Mouse (Mus musculus) CH12.LX (cell line): ENCODE measurements at regions not wholly inside any gene's neighbourhood (a gene's known extent, or its start where the extent isn't known, plus 50 kb on each side); places are given as distances from the start of the nearest gene placed in this dataset.
A peak's percentile ranks its signal among the peaks of the same experiment; 100 is the strongest.

ENCODE experiments used
- DNase-seq: peaks from one replicate; pipeline ENCODE4 v3.0.0-alpha.2; 2013; ENCODE audit errors: extremely low read depth
- H3K27ac ChIP-seq: 2 replicates; pipeline ENCODE4 v1.5.1; 2012; ENCODE audit warnings: low read depth, mild to moderate bottlenecking, control low read depth, moderate library complexity; ENCODE audit not compliant: insufficient read depth
- H3K27me3 ChIP-seq: replicated peaks from 2 replicates; pipeline ENCODE3; 2012; ENCODE audit warnings: inconsistent platforms
- H3K36me3 ChIP-seq, 2 experiments: replicated peaks in 1 of 2; 2 replicates each; pipeline versions ENCODE3 to v1.6.1; 2012; ENCODE audit warnings: inconsistent platforms in 1 of 2, low read length in 1 of 2, mild to moderate bottlenecking in 1 of 2, mixed read lengths in 1 of 2, moderate library complexity in 1 of 2; ENCODE audit not compliant: control insufficient read depth in 1 of 2, insufficient read depth in 1 of 2
- H3K4me1 ChIP-seq, 2 experiments: 2 replicates each; pipeline ENCODE4 v1.6.1; 2012; ENCODE audit warnings: inconsistent platforms in 1 of 2, moderate library complexity in 1 of 2; ENCODE audit not compliant: insufficient read depth in 2 of 2, control insufficient read depth in 1 of 2
- H3K4me2 ChIP-seq: 2 replicates; pipeline ENCODE4 v1.6.1; 2012; ENCODE audit warnings: low read depth, mild to moderate bottlenecking, control low read depth; ENCODE audit not compliant: poor library complexity, insufficient read depth, severe bottlenecking
- H3K4me3 ChIP-seq, 3 experiments: fragments of 150-350 bp in 1 of 3; sonication (generic) in 1 of 3; replicated peaks in 1 of 3; 2 replicates each; pipeline versions ENCODE3 to v1.5.1; 2011 to 2012; ENCODE audit warnings: low read depth in 2 of 3, low read length in 2 of 3, mild to moderate bottlenecking in 2 of 3, moderate library complexity in 2 of 3, control low read depth in 1 of 3, improper control_type of control experiment in 1 of 3, inconsistent platforms in 1 of 3, mixed read lengths in 1 of 3; ENCODE audit not compliant: poor library complexity in 1 of 3
- H3K79me2 ChIP-seq: replicated peaks from 2 replicates; pipeline ENCODE4 v1.6.1; 2012; ENCODE audit warnings: mild to moderate bottlenecking, moderate library complexity; ENCODE audit not compliant: control insufficient read depth, poor library complexity, insufficient read depth, severe bottlenecking; ENCODE audit errors: extremely low read depth
- H3K9ac ChIP-seq: 2 replicates; pipeline ENCODE4 v1.6.1; 2012; ENCODE audit warnings: low read depth, mild to moderate bottlenecking, control low read depth, moderate library complexity; ENCODE audit not compliant: insufficient read depth
- H3K9me3 ChIP-seq: replicated peaks from 2 replicates; pipeline ENCODE3; 2012; ENCODE audit warnings: low read length, inconsistent platforms, mixed read lengths
- CHD2 ChIP-seq: IDR thresholded peaks from 2 replicates; pipeline ENCODE4 v1.6.1; 2011; ENCODE audit warnings: low read length, improper control_type of control experiment
- ELF1 ChIP-seq: IDR thresholded peaks from 2 replicates; pipeline ENCODE4 v1.6.1; 2014; ENCODE audit warnings: low read depth, mild to moderate bottlenecking, inconsistent platforms, low read length, improper control_type of control experiment
- EP300 ChIP-seq: IDR thresholded peaks from 2 replicates; pipeline ENCODE4 v1.6.1; 2011; ENCODE audit warnings: low read length, improper control_type of control experiment
- ETS1 ChIP-seq: conservative IDR thresholded peaks from 2 replicates; pipeline ENCODE4 v1.6.1; 2012; ENCODE audit warnings: low read depth, mild to moderate bottlenecking, inconsistent platforms, low read length, improper control_type of control experiment, moderate library complexity
- GABPA ChIP-seq: IDR thresholded peaks from 2 replicates; pipeline ENCODE4 v1.6.1; 2012; ENCODE audit warnings: low read depth, low read length, improper control_type of control experiment, inconsistent platforms; ENCODE audit not compliant: insufficient replicate concordance
- IRF4 ChIP-seq: IDR thresholded peaks from 2 replicates; pipeline ENCODE4 v1.6.1; 2014; ENCODE audit warnings: low read depth, mild to moderate bottlenecking, inconsistent platforms, low read length, improper control_type of control experiment
- JUN ChIP-seq: IDR thresholded peaks from 2 replicates; pipeline ENCODE4 v1.6.1; 2011; ENCODE audit warnings: low read depth, mild to moderate bottlenecking, low read length, improper control_type of control experiment, moderate library complexity; ENCODE audit not compliant: insufficient read depth
- MAX ChIP-seq: IDR thresholded peaks from 2 replicates; pipeline ENCODE4 v1.6.1; 2011; ENCODE audit warnings: low read length, improper control_type of control experiment
- MAZ ChIP-seq: IDR thresholded peaks from 2 replicates; pipeline ENCODE4 v1.6.1; 2012; ENCODE audit warnings: low read depth, mild to moderate bottlenecking, inconsistent platforms, low read length, improper control_type of control experiment, moderate library complexity
- MYC ChIP-seq: IDR thresholded peaks from 2 replicates; pipeline ENCODE4 v1.6.1; 2011; ENCODE audit warnings: low read depth, mild to moderate bottlenecking, improper control_type of control experiment, low read length
- NRF1 ChIP-seq: IDR thresholded peaks from 2 replicates; pipeline ENCODE4 v1.6.1; 2014; ENCODE audit warnings: low read depth, mild to moderate bottlenecking, inconsistent platforms, low read length, improper control_type of control experiment, moderate library complexity
- TBP ChIP-seq: conservative IDR thresholded peaks from 2 replicates; pipeline ENCODE4 v1.6.1; 2011; ENCODE audit warnings: low read depth, low read length, improper control_type of control experiment
- TCF12 ChIP-seq: IDR thresholded peaks from 2 replicates; pipeline ENCODE4 v1.6.1; 2014; ENCODE audit warnings: low read depth, mild to moderate bottlenecking, inconsistent platforms, low read length, improper control_type of control experiment
- dilution Hi-C: fragments of 300-500 bp; cut with MboI; formaldehyde crosslinking; loops from 2 replicates; pipeline ENCODE4 v1.14.3; 2020; ENCODE audit warnings: low sequenced_read_pairs; ENCODE audit not compliant: extremely low pct_unique_long_range_greater_than_20kb, extremely low pct_ligation_motif_present
- in situ Hi-C: fragments of 300-500 bp; cut with MboI; formaldehyde crosslinking; loops from 3 replicates; pipeline ENCODE4 v1.14.3; 2019; ENCODE audit warnings: low sequenced_read_pairs, low pct_ligation_motif_present, low pct_unique_long_range_greater_than_20kb, mixed read lengths

- TF ChIP-seq TCF12 (no peak), CHD2 (0 out of 2 replicates have a peak, but pooled peaks have one; percentile 14), MAZ (no peak)
- no peaks in the 10 kb centered on the region for H3K27me3 ChIP-seq
- H3K79me2 ChIP-seq: no peaks in the 10 kb centered on the region
- no peaks in the 10 kb centered on the region for H3K9me3 ChIP-seq
- no peak overlapping the region for H3K27ac ChIP-seq
- no peak for DNase-seq
- in situ Hi-C loops: no loop called here
- dilution Hi-C loops: no loop called here
- H3K4me1 ChIP-seq: peaks cover 2 to 27% of the 10 kb centered on the region in 2 experiments
- no peak overlapping the region for H3K4me2 ChIP-seq
- no peaks in the 10 kb centered on the region for H3K36me3 ChIP-seq
- H3K4me3 ChIP-seq: no peak overlapping the region
- no peak overlapping the region for H3K9ac ChIP-seq
Measured at GRCm38 (mm10) chr16:24339320-24340265, 53.7 kb upstream of the Lpp start.

DNA sequence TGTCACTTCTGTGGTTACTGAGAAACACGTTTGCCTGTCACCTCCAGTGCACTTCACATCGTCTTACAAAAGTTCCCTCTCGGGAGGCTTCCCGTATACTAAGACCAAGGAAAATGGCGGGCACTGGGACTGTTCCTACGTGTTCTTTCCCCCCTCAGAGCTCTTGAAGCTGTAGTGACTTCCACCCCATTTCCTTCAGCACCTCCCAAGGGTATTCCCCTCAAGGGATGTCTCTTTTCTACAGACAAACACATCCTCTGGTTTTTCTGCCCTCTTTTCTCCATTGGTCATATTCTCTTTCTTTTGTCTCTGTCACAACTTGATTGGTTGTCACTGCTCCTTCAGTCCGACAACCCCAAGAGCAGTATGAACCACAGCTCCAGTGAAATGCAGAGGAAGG lies 54.9 kb upstream of the Lpp start:
- H3K27ac ChIP-seq: no peak overlapping the region
- dilution Hi-C loops: no loop called here
- DNase-seq: no peak
- H3K4me2 ChIP-seq: peak overlapping the region; percentile 27; the same call in 1 of the 2 replicates
- no peak overlapping the region for H3K4me3 ChIP-seq
- in situ Hi-C loops: no loop called here
- H3K9me3 ChIP-seq: no peaks in the 10 kb centered on the region
- no peaks in the 10 kb centered on the region for H3K27me3 ChIP-seq
- TF ChIP-seq EP300: peak; percentile 30; the same call in 1 of the 2 replicates
- TF ChIP-seq GABPA: no peak
- no peak for TF ChIP-seq MAX
- no peak for TF ChIP-seq ELF1
- TF ChIP-seq ETS1: no peak
- TF ChIP-seq, all 38 proteins: peak for 1
- no peaks in the 10 kb centered on the region for H3K79me2 ChIP-seq
- H3K36me3 ChIP-seq: no peaks in the 10 kb centered on the region
- H3K4me1 ChIP-seq: peaks cover 2 to 36% of the 10 kb centered on the region in 2 experiments
- no peak overlapping the region for H3K9ac ChIP-seq

GRCm38 (mm10) chr16:24334389-24334788 lies 58.9 kb upstream of the Lpp start:
- peaks cover 2 to 28% of the 10 kb centered on the region in 2 experiments for H3K4me1 ChIP-seq
- no peaks in the 10 kb centered on the region for H3K9me3 ChIP-seq
- no peaks in the 10 kb centered on the region for H3K36me3 ChIP-seq
- H3K9ac ChIP-seq: no peak overlapping the region
- no peak overlapping the region for H3K27ac ChIP-seq
- H3K4me2 ChIP-seq: no peak overlapping the region
- no peak overlapping the region for H3K4me3 ChIP-seq
- in situ Hi-C loops (no loop called here), dilution Hi-C loops (no loop called here)
- TF ChIP-seq JUN (no peak), EP300 (peak; percentile 38), TBP (no peak), CHD2 (no peak), NRF1 (no peak), IRF4 (peak; percentile 50; the same call in 1 of the 2 replicates), MYC (peak; percentile 30; the same call in 1 of the 2 replicates)
- peak; percentile 22 for DNase-seq
- no peaks in the 10 kb centered on the region for H3K79me2 ChIP-seq
- H3K27me3 ChIP-seq: no peaks in the 10 kb centered on the region
